Mouse (Mus musculus) heart, postnatal 0 days (tissue): Measurements from ENCODE around the gene Trmt6. TPM values are rescaled to one million over a fixed set of nuclear protein-coding genes. Genes with fewer than 3 reads are reported as not detected.
A peak's percentile ranks its signal among the peaks of the same experiment; 100 is the strongest.

Experiments used
- ATAC-seq: fragments of 200-750 bp; cut with Nextera tagmentation; 2 replicates; pipeline ENCODE4 v1.8.0; 2017; ENCODE audit warnings: low read depth, moderate number of reproducible peaks, moderate library complexity; ENCODE audit not compliant: insufficient read depth
- DNase-seq: peaks from one replicate; pipeline ENCODE4 v3.0.0-alpha.2; 2016; ENCODE audit warnings: low spot score
- H3K27ac ChIP-seq: fragments of 300-500 bp; sonication (generic); 2 replicates; pipeline ENCODE4 v1.5.1; 2014; ENCODE audit warnings: low read depth, mild to moderate bottlenecking
- H3K27me3 ChIP-seq: fragments of 300-500 bp; sonication (generic); 2 replicates; pipeline ENCODE4 v1.6.1; 2014; ENCODE audit warnings: low read length, mixed read lengths; ENCODE audit not compliant: control insufficient read depth, insufficient read depth
- H3K36me3 ChIP-seq: fragments of 300-500 bp; sonication (generic); replicated peaks from 2 replicates; pipeline ENCODE4 v1.6.1; 2014; ENCODE audit warnings: low read length, mixed read lengths; ENCODE audit not compliant: control insufficient read depth, insufficient read depth
- H3K4me1 ChIP-seq: fragments of 300-500 bp; sonication (generic); 2 replicates; pipeline ENCODE4 v1.6.1; 2014; ENCODE audit warnings: antibody characterized with exemption; ENCODE audit not compliant: control insufficient read depth, insufficient read depth
- H3K4me2 ChIP-seq: fragments of 300-500 bp; sonication (generic); 2 replicates; pipeline ENCODE4 v1.6.1; 2014; ENCODE audit warnings: low read depth, mild to moderate bottlenecking, low read length, moderate library complexity
- H3K4me3 ChIP-seq: fragments of 300-500 bp; sonication (generic); 2 replicates; pipeline ENCODE4 v1.5.1; 2014; ENCODE audit warnings: low read depth, low read length
- H3K9ac ChIP-seq: fragments of 300-500 bp; sonication (generic); replicated peaks from 2 replicates; pipeline ENCODE4 v1.6.1; 2014; ENCODE audit warnings: low read depth, low read length, mixed read lengths
- H3K9me3 ChIP-seq: fragments of 300-500 bp; sonication (generic); replicated peaks from 2 replicates; pipeline ENCODE4 v1.6.1; 2016; ENCODE audit warnings: low read length; ENCODE audit not compliant: control insufficient read depth
- CTCF ChIP-seq: IDR thresholded peaks from 2 replicates; pipeline ENCODE4 v1.5.1; 2016; ENCODE audit warnings: antibody characterized with exemption, control low read depth, low read depth
- EP300 ChIP-seq: IDR thresholded peaks from 2 replicates; pipeline ENCODE4 v1.6.1; 2016; ENCODE audit warnings: antibody characterized with exemption, low read depth
- WGBS: fragments of 180-500 bp; shearing (Covaris S2); extraction: QIAGEN DNeasy Blood & Tissue Kit; methylation state at CpG from one replicate; pipeline ENCODE4 v1.1.7; 2014; 5-methylcytosine and 5-hydroxymethylcytosine counted together
- polyA plus RNA-seq: library from polyadenylated mRNA; unstranded; fragments of >200 nt; fragmentation: Nextera tagmentation; extraction: Ambion mirVana; gene quantifications from 2 replicates; pipeline ENCODE4 v1.2.1, GENCODE M21; 2015
- total RNA-seq: library from RNA; depleted of rRNA; stranded (reverse); fragments of >200 nt; gene quantifications from 2 replicates; pipeline ENCODE4 v1.2.3, GENCODE M21; 2014; ENCODE audit warnings: low replicate concordance

The Trmt6 gene
- total and polyA plus RNA-seq, 2 experiments from 2014 or later: 6.9 to 22.1 TPM

DNA sequence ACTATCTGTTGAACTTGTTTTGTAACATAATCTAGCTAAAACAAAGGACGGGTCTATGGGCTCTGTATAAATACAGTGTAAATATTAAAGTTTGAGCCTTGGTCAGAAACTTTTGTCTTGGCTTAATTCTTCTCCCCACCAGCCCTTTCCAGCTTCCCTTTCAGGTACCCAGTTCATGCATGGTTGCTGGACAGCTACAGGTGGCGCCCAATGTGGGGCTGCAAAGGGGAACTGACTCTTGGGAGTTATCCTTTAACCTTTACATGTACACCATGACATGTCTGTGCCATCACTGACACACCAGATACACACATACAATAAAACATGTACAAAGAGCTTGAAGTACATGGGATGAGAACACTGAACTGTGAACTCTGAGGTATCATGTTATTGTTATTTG lies 12.9 kb downstream of the Trmt6 start:
- no peaks in the 10 kb centered on the region for H3K27me3 ChIP-seq
- H3K9ac ChIP-seq: no peak overlapping the region
- WGBS: 81% methylated on average over 2 of the region's 2 CpGs
- no peak overlapping the region for H3K4me2 ChIP-seq
- no peaks in the 10 kb centered on the region for H3K4me1 ChIP-seq
- H3K4me3 ChIP-seq: no peak overlapping the region
- H3K36me3 ChIP-seq: peaks cover 36% of the 10 kb centered on the region
- H3K9me3 ChIP-seq: no peaks in the 10 kb centered on the region
- DNase-seq (no peak), ATAC-seq (no peak)
- no peak for TF ChIP-seq CTCF
- no peak for TF ChIP-seq EP300
- H3K27ac ChIP-seq: no peak overlapping the region

GRCm38 (mm10) chr2:132794204-132794586 lies 21.7 kb downstream of the Trmt6 start:
- Histone ChIP-seq H3K36me3 (no peaks in the 10 kb centered on the region), H3K4me3 (no peak overlapping the region), H3K4me2 (no peak overlapping the region), H3K9ac (no peak overlapping the region), H3K9me3 (no peaks in the 10 kb centered on the region), H3K4me1 (no peaks in the 10 kb centered on the region), H3K27ac (no peak overlapping the region), H3K27me3 (no peaks in the 10 kb centered on the region)
- ATAC-seq: no peak
- TF ChIP-seq CTCF (no peak), EP300 (no peak)
- no peak for DNase-seq
- 68% methylated on average over 7 of the region's 7 CpGs for WGBS

DNA sequence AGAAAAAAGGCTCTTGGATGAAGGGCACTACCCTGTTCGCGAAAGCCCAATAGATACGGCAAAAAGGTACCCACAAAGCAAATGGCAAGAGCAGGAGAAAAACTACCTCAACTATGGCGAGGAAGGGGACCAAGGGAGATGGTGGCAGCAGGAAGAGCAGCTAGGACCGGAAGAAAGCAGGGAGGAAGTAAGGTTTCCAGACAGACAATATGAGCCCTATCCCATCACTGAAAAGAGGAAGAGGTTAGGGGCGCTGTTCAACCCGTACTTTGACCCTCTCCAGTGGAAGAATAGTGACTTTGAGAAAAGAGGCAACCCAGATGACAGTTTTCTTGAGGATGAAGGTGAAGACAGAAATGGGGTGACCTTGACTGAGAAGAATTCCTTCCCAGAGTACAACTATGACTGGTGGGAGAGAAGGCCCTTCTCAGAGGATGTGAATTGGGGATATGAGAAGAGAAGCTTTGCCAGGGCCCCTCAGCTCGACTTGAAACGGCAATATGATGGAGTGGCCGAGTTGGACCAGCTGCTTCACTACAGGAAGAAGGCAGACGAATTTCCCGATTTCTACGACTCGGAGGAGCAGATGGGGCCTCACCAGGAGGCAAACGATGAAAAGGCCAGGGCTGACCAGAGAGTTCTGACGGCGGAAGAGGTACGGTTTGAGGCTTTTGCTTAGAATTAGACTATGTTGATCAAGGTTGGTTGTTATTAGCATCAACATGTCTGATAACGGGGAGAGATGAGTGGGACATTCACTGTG lies 22.2 kb downstream of the Trmt6 start:
- H3K4me2 ChIP-seq: no peak overlapping the region
- H3K27me3 ChIP-seq: no peaks in the 10 kb centered on the region
- no peak for ATAC-seq
- DNase-seq: no peak
- H3K9me3 ChIP-seq: no peaks in the 10 kb centered on the region
- H3K36me3 ChIP-seq: no peaks in the 10 kb centered on the region
- H3K4me1 ChIP-seq: no peaks in the 10 kb centered on the region
- no peak for TF ChIP-seq EP300
- no peak for TF ChIP-seq CTCF
- no peak overlapping the region for H3K9ac ChIP-seq
- WGBS: 79% methylated on average over 19 of the region's 19 CpGs
- H3K27ac ChIP-seq: no peak overlapping the region
- no peak overlapping the region for H3K4me3 ChIP-seq

- 71% methylated on average over 6 of the region's 6 CpGs for WGBS
- Histone ChIP-seq H3K4me2 (no peak overlapping the region), H3K27ac (no peak overlapping the region), H3K36me3 (no peaks in the 10 kb centered on the region), H3K27me3 (peaks cover 15% of the 10 kb centered on the region), H3K9me3 (no peaks in the 10 kb centered on the region), H3K9ac (no peak overlapping the region), H3K4me1 (no peaks in the 10 kb centered on the region), H3K4me3 (no peak overlapping the region)
- no peak for ATAC-seq
- DNase-seq: no peak
- TF ChIP-seq CTCF (no peak), EP300 (no peak)
These were observed 31.8 kb downstream of the Trmt6 start for GRCm38 (mm10) chr2:132784039-132784438.

GRCm38 (mm10) chr2:132781439-132782068 lies 34.3 kb downstream of the Trmt6 start:
- peak; percentile 88 for DNase-seq
- peaks cover 15% of the 10 kb centered on the region for H3K27me3 ChIP-seq
- no peak overlapping the region for H3K9ac ChIP-seq
- no peak overlapping the region for H3K27ac ChIP-seq
- H3K4me2 ChIP-seq: peak overlapping the region; percentile 58
- H3K4me3 ChIP-seq: peak overlapping the region; percentile 26
- ATAC-seq: peak; percentile 98
- WGBS: under 1% methylated on average over 39 of the region's 41 CpGs
- H3K4me1 ChIP-seq: no peaks in the 10 kb centered on the region
- no peaks in the 10 kb centered on the region for H3K9me3 ChIP-seq
- TF ChIP-seq EP300 (no peak), CTCF (no peak)
- H3K36me3 ChIP-seq: no peaks in the 10 kb centered on the region
